15 mouse cellular contexts compared by ENCODE assay signal in the genomic region with DNA sequence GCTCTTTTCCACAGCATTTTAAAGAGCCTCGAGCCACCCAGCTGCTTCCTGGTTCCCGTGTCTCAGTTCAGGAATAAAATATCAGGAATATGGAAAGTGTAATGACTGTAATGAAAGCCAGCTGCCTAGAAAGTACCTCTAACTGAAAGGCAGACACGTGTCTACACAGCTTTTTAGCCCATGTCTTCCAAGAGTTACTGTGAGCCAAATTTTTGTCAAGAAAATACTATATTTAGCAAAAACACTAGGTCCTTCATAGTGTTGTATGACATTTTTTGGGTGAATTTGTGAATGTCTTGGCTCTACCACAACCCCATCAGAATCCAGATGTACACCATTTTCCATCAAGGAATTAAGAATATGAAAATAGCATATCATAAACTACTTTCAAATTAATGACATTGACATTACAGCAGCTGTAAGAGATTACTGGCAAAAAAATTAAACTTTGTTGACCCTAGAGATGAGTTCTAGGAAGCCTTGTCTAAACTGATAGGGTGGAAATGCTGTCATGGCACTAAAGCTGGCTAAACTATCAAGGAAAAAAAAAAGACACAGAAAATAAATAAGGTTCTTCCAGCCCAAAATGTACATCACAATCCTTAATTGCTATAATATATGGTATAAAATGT.
"Had no signal": no experiment of that assay in that cellular context is flagged by ENCODE, and none has a peak within 500 bp of the region (broad histone marks: within the 10 kb centered on the region; RNA-seq: fewer than 3 reads in every experiment).

No protein-coding gene starts in this region.

- H3K4me3 ChIP-seq: liver, embryonic 13.5 days; megakaryocyte, embryonic 14.5 days; midbrain, embryonic 15.5 days; neural tube, embryonic 13.5 days had no signal

- H3K27me3 ChIP-seq: liver, embryonic 13.5 days; megakaryocyte, embryonic 14.5 days; midbrain, embryonic 15.5 days; neural tube, embryonic 13.5 days had no signal

- ATAC-seq: liver, postnatal 0 days; midbrain, embryonic 15.5 days had no signal

- H3K36me3 ChIP-seq: liver, embryonic 13.5 days; midbrain, embryonic 15.5 days; neural tube, embryonic 13.5 days had no signal

- H3K9ac ChIP-seq: liver, embryonic 13.5 days; liver, postnatal 0 days; midbrain, embryonic 15.5 days; neural tube, embryonic 13.5 days had no signal

- H3K4me2 ChIP-seq: liver, embryonic 13.5 days; midbrain, embryonic 11.5 days; midbrain, embryonic 15.5 days; neural tube, embryonic 13.5 days had no signal

- H3K4me1 ChIP-seq: liver, embryonic 13.5 days; megakaryocyte, embryonic 14.5 days; midbrain, embryonic 15.5 days; neural tube, embryonic 13.5 days had no signal

- H3K9me3 ChIP-seq: liver, embryonic 13.5 days; megakaryocyte, embryonic 14.5 days; midbrain, embryonic 15.5 days; neural tube, embryonic 13.5 days had no signal

- H3K27ac ChIP-seq: liver, embryonic 13.5 days; macrophage; midbrain, embryonic 15.5 days; neural tube, embryonic 13.5 days had no signal

- DNase-seq: kidney, adult 11 months; kidney, adult 9 months; kidney, postnatal 14 days; left cerebral cortex, postnatal 4 days; liver; liver, embryonic 13.5 days; liver, postnatal 0 days; retina, postnatal 1 day; right cerebral cortex, postnatal 14 days; thymus, postnatal 36 days had no signal
